Mouse (Mus musculus) layer of hippocampus, adult 18-20 months (tissue): ENCODE measurements around the gene Card10. TPM values are rescaled to one million over a fixed set of nuclear protein-coding genes. Genes with fewer than 3 reads are reported as not detected.

Experiments
- DNase-seq, 2 experiments: peaks; one replicate each; pipeline ENCODE4 v3.0.0; 2022; ENCODE audit warnings: low spot score in 2 of 2
- total RNA-seq, 2 experiments: library from RNA; stranded (reverse); gene quantifications; 2 replicates each; pipeline ENCODE4 v1.2.3; 2021

The Card10 gene
- total RNA-seq, 2 experiments from 2014 or later: 5.9 to 6.7 TPM

- DNase-seq: no peak
These were observed 1.5 kb upstream of the Card10 start for GRCm38 (mm10) chr15:78804326-78804725.

- no peak for DNase-seq
These were observed 658 bp upstream of the Card10 start for GRCm38 (mm10) chr15:78803499-78803900.

GRCm38 (mm10) chr15:78801971-78802741, 686 bp downstream of the Card10 start:
- DNase-seq: no peak

GRCm38 (mm10) chr15:78801571-78801970, 1.3 kb downstream of the Card10 start:
- no peak for DNase-seq

GRCm38 (mm10) chr15:78799029-78799428, 3.8 kb downstream of the Card10 start:
- DNase-seq: peak in 1 of 2 experiments; percentile 33

GRCm38 (mm10) chr15:78797060-78797329, 5.8 kb downstream of the Card10 start:
- DNase-seq: no peak

GRCm38 (mm10) chr15:78796196-78797059, 6.4 kb downstream of the Card10 start:
- no peak for DNase-seq

- no peak for DNase-seq
These were observed 11.9 kb downstream of the Card10 start for GRCm38 (mm10) chr15:78790990-78791389.

- no peak for DNase-seq
These were observed 12.4 kb downstream of the Card10 start for GRCm38 (mm10) chr15:78790451-78790850.

- no peak for DNase-seq
These were observed 13.0 kb downstream of the Card10 start for GRCm38 (mm10) chr15:78789721-78790323.

GRCm38 (mm10) chr15:78788042-78788441, 14.8 kb downstream of the Card10 start:
- no peak for DNase-seq

GRCm38 (mm10) chr15:78787287-78787856, 15.5 kb downstream of the Card10 start:
- DNase-seq: no peak

- no peak for DNase-seq
These were observed 16.4 kb downstream of the Card10 start for GRCm38 (mm10) chr15:78786411-78786818.

GRCm38 (mm10) chr15:78785961-78786360, 16.9 kb downstream of the Card10 start:
- no peak for DNase-seq

- no peak for DNase-seq
These were observed 17.6 kb downstream of the Card10 start for GRCm38 (mm10) chr15:78785258-78785657.

- no peak for DNase-seq
These were observed 18.3 kb downstream of the Card10 start for GRCm38 (mm10) chr15:78784520-78784919.

GRCm38 (mm10) chr15:78782348-78783103, 20.3 kb downstream of the Card10 start:
- DNase-seq: no peak

- DNase-seq: no peak
These were observed 21.9 kb downstream of the Card10 start for GRCm38 (mm10) chr15:78780908-78781307.

GRCm38 (mm10) chr15:78780359-78780758, 22.5 kb downstream of the Card10 start:
- DNase-seq: no peak

- no peak for DNase-seq
These were observed 23.2 kb downstream of the Card10 start for GRCm38 (mm10) chr15:78779690-78780089.

- no peak for DNase-seq
These were observed 23.6 kb downstream of the Card10 start for GRCm38 (mm10) chr15:78779253-78779652.
